Mouse (Mus musculus): Measurements from ENCODE around the gene Prpf18.
"Not testable (repeated sequence)": the region's sequence is repeated elsewhere in the genome, so short reads cannot be mapped to it uniquely, and the experiment has no call there.

Prpf18 gene

DNA sequence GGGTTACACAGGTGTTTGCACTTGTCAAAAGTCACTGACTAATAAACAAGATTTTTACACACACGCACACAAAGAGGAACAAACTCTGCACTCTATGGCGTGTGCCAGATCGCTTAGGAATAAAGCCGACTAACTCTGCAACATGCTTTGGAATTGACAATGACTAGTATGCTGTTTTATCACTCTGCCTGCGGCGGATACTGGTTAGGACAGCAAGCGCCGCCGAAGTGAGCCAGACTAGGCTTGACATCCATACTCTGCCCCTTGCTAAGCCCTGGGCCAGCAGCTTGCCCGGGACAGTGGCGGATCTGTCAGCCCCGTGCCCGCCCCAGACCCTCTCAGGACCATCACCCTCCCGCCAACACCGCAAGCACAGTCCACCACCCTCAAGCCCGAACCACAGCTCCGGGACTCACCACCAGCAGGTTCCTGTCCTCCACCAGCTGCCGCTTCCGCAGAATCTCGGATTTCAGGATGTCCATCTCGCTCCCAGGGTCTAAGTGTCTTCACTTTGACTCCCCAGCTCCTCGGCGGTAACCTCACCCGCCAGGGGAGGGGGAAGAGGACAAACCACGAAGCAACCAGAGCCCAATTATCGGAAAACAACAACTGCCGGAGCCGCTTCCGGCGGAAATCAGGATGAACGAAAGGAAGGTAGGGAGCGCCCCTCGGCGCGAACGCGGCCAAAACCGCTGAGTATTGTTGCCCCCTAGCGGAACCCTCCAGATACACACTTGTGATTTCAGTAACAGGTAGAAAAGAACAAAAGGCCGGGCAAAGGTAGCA is at the start of gene Prpf18:
Prpf18 (minus strand) TSS at position 614 of the 786 bp plus-strand sequence.
- peak; percentile 78 for DNase-seq (ENCODE audit: low read depth, low spot score)

DNA sequence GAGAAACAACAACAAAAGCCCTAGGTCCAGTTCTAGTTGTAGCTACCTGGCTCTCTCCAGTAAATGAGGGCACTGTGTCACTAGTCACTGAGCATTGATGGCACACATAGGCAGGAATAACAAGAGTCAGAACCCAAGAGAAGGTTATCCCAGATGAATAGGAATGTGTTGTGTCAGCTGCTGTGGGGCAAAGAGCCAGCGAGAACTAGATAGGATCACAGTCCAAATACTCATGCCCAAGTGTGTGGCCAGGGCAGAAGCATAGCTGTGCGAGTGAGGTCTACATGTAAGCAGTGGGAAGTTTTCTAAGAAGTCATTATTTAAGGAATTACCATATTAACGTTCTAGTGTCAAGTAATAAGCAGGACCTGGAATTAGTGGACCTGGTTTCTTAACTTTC is 28.0 kb upstream of the Prpf18 start:
- no peak for DNase-seq (ENCODE audit: low read depth, low spot score)

DNA sequence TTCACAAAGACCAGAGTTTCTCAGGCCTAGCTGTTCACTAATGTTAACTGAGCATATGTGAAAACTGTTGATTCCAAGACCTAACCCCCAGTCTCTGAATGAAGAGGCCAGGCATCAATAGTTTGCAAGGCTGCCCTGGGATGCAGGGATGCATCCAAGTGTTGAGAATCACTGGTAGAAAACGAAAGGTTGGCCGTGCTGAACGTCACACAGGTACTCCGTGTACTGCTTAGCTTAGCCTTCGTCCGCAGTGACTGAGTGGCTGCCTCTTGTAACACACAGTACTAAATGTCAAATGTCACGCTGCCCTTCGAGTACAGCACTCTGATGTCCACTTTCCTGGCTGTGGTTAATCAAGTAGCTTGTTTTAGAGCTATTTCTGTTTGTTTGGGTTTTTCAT is 19.7 kb upstream of the Prpf18 start:
- DNase-seq (ENCODE audit: low read depth, low spot score): no peak

DNA sequence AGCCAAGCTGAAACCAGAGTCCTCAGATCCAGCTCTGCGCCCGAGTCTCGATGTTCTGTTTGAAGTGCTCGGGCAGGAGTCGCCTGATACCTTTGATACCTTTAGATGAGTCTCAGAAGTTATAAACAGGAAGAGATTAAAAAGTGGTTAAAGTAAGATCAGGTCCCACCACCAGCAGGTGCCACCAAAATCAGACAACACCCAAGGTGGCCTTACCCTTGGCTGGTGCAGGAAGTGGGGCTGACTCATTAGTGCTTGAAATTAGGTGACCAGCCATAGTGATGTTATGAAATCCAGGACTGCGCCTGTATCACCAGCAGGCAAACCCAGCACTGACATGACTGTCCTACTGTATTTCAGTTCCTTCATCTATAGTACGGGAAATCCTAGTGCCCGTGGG is 17.8 kb upstream of the Prpf18 start:
- DNase-seq (ENCODE audit: low read depth, low spot score): no peak

DNA sequence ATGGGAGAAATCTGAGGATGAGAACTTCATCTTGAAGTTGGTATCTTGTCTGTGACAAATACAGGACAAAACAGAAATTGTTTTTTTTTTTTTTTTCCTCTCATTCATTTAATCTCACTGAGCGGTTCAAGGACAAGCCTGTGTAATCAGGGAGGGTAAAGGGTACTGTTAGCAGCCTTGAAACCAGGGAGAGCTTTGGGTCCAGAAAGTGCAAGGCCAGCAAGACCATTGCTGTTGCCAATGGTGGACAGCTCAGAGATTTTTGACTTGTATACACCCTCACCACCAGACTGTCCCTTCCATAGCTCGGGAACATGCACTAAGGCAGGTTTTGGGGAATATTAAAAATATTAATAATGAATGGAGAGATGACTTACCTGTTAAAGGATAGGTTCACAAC is 16.7 kb upstream of the Prpf18 start:
- no peak for DNase-seq (ENCODE audit: low read depth, low spot score)

DNA sequence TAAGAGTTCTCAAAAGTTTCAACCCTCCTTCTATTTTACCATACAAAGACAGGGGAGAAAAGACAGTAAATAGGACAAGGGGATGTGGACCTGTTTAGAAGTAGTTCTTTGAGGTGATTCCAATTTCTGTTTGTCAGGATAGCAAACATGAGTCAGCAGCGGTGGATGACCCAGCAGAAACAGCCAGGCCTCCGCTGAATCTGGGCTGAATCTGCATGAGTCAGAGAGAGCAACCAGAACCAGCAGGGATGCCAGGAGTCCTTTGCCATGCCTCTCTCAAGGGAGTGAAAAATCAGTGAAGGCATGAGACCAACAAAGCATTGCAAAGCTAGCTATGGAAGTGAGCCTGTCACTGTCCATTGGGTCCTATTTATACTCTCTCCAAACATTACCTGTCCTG is 8.8 kb upstream of the Prpf18 start:
- DNase-seq (ENCODE audit: low read depth, low spot score): no peak

DNA sequence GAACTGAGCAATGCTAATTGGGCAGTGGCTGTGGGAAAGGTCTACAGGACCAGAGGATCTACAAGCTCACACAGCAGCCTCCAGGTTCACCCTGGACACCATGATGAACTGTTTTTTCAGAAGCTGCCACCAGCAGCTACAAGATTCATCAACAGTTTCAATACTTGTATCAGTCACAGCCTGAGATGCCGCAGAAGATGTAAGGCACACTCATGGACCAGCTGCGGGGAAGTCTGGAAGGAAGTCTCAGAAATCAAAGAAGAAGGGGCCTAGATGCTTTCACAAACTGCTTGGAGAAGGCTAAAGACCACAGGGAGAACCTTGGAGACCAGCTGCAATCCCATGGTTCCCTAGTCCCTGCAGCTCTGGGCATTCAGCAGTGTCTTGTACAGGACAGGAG is 2.3 kb downstream of the Prpf18 start:
- DNase-seq (ENCODE audit: low read depth, low spot score): no peak

DNA sequence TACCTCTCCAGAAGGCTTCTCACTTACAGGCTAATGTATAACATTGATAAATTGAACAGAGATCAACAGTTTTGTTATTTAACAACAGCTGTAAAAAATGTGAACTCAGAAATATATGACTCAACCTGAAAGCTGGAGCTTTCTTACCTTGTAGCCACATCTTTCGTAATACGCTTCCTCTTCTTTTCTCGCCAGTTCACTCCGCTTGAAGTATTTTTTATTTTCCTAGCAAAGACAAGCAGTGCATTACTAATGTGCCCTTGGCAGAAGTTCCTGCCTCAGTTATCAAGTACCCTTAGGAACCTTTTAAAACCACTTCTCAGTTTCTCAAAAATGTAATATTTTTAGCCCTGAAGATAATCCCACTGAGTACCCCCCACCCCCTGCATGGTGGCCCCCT is 3.8 kb downstream of the Prpf18 start:
- DNase-seq (ENCODE audit: low read depth, low spot score): no peak

DNA sequence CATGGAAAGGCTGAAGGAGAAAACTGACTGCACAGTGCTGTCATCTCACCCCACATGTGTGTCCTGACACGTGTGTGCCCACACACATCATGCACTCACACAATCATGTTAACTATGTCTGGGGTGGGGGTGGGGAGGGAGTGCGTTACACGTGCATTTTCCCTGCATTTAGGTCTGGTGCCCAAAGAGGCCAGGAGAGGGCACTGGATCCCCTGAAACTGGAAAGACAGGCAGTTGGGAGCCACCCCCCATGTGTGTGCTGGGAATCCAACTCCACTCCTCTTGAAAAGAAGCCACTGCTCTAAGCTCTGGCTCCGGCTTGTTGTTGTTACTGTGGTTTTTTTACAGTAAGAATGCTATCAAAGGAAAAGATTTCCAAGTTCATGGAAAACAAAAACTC is 6.8 kb downstream of the Prpf18 start:
- no peak for DNase-seq (ENCODE audit: low read depth, low spot score)

DNA sequence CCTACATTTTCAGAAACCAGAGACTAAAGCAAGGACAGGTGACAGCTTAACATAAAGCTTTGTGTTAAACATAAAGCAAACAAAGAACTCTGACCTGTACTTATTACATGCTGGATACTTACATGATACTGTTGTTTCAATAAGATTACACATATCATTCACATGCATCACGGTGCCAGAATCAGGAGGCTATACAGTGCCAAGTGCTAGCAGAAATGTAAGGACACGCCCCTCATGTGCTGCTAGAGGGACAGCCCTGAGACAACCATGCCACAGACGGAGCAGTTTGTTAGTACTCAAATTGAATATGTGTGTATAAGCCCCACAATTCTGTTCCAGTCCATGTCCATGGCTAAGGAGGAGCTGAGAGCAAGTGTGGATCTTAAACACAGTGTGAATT is 13.7 kb downstream of the Prpf18 start:
- DNase-seq (ENCODE audit: low read depth, low spot score): no peak

DNA sequence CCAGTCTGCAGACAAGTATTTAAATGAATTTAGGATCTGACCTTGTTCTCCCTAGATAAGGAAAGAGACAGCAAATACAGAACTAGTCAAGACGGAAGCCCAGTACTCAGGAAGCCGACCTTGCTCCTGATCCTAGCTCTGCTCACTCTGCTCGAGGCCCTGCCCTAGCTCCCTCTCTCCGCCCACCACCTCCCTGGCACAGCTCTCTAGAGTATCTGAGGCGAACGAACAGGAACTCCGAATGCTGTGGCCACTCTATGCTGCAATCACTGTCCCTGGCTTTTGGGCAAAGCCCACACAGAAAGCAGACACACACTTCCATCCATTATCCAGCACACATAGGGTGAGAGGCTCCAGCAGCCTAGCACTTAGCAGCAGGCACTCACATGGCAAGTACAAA is 15.3 kb downstream of the Prpf18 start:
- no peak for DNase-seq (ENCODE audit: low read depth, low spot score)

DNA sequence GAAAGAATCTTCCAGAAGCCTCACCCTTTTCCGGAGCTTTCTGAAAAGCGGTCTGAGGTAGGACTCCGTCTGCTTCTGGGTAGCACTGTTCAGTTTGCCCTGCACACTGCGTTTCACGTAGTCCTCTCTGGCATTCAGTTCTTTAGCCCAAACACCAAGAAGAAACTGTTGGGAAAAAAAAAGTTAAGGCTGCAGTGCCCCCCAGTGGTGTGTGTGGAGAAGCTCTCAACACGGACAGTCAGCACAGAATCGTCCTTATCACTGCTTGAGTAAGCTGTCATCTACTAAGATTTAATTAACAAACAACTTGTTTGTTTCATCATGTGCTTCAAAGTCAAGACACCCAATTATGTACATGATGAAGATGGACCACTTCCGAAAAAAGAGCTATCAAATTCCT is 16.1 kb downstream of the Prpf18 start:
- no peak for DNase-seq (ENCODE audit: low read depth, low spot score)

DNA sequence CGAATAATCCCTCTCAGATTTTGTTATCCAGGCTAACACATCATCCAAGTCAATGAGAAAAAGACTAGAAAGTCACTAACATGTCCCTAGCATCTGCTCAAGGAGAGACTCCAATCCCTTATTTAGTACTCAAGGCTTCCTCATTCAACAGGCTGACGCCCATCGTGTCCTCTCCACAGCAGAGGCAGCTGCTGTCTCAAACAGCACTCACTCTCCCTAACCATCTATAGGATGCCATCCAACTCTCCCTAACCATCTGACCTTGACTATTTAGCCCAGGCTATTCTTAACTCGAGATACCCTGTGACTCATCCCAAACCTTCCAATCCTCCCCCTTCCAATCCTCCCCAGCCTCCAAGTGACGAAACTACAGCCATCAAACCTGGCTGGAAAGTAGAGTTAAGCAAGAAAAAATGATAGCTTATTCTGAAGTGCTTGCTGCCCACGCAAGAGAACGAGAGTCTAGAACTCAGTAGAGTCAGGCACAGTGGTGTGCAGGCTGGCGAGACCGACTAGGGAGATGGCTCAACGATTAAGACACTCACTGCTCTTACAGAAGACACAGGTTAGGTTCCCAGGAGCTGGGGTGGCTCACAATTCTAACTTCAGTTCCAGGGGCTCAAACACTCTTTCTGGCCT is 21.6 kb downstream of the Prpf18 start:
- no peak for DNase-seq (ENCODE audit: low read depth, low spot score)

DNA sequence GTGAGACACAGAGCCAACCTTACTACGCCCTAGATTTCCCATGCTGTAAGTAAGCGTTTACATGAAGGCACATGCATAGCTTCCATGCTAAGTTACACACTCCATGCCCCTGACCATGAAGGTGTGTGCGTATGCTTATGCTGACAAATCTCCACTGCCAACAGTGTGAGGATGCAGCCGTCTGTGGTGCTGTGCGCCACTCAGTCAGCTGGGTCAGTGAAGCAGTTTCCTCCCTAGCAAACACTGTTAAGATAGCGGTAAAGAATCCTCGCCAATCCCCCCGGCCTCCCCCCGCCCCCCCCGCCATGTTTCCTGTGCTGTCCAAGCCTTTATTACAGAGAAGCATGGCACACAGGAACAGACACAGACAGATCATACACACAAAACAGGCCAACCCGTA is 22.4 kb downstream of the Prpf18 start:
- no peak for DNase-seq (ENCODE audit: low read depth, low spot score)

DNA sequence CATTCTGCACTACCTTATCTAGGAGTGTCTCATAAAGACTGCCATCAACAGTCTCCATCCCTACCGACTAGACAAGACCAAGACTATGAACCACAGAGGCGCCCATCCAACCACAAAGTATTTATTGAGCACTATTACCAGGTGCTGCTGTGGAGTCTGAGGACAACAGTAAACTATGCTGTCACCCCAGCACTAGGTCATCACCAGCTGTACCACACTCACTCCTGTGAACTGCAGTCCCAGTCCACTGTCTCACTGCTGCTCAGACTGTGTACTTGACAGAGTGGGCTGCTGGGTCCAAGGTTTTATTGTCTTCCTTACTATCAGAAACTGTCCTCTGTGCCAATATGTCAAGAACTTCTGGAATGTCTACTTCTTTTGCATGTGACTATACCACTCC is 23.0 kb downstream of the Prpf18 start:
- DNase-seq (ENCODE audit: low read depth, low spot score): no peak

DNA sequence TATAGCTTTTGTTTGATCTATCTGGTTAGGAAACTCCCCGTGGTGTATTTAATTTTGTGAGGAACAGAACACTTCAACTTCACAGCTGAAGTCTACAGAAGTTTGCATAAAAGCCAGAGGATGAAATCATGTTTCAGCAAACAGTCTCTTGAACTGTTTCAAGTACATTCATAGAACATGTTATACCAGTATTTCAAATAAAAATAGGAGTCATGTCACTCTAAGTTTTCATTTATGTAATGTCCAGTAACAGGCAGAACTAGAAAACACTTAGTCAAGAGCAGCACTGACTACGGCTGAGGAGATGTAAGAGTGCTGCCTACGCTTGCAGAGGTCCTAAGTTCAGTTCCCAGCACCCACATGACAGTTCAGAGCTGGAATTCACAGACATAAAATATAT is 25.0 kb downstream of the Prpf18 start:
- no peak for DNase-seq (ENCODE audit: low read depth, low spot score)

DNA sequence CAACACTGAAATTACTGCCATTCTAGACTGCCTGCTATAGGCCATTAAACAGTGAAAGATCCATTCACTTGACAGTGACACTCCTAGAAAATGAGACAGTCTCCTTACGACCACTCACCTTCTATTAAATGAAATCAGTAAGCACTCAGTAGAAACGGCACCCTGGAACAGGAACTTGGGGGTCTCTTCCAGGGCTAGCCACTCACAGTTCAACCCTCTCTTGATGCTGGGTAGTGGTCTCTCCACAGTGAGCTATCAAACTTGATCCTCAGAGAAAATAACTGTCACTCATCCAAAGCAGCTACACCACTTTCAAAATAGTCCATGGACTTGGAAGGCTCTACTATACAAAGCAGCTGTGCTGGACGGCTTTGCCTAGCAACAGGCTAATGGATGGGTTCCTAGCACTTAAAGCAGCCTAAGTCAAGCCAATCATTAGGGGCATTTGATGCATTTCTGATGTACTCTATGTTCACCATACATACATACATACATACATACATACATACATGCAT is 30.4 kb downstream of the Prpf18 start:
- DNase-seq (ENCODE audit: low read depth, low spot score): no peak

DNA sequence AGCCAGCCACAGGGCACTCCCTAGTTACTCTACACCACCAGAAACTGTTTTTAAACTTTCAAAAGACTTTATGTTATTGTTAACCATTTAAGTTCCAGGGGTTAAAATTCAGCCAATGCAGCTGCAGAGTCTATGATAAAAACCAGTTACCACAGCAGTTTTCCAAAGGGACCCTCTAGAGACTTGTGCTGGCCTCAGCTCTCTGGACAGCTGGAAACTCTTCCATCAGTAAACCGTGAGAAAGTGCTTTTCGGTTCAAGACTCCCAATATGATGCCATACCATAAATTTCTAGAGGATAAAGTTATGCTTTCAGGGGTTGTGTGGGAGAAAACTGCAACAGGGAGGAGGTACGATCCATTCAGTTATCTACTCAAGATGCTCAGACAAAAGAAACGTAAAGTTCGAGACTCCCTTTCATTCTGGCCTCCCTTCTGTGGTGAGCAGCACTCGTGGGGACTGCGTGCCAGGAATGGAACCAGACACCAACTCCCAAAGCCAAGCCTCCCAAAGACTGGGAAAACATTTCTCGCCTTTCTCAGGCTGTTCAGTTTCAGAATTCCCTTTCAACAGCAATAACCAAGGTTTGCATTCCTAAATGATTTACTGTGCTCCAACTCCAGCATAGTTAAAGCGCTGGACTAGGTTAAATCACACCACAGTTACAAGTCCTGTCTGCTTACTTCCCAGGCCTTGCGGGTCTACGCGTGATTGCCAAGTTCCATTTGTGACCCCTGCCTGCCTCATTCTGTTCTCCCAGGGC is 31.1 kb downstream of the Prpf18 start:
- no peak for DNase-seq (ENCODE audit: low read depth, low spot score)

DNA sequence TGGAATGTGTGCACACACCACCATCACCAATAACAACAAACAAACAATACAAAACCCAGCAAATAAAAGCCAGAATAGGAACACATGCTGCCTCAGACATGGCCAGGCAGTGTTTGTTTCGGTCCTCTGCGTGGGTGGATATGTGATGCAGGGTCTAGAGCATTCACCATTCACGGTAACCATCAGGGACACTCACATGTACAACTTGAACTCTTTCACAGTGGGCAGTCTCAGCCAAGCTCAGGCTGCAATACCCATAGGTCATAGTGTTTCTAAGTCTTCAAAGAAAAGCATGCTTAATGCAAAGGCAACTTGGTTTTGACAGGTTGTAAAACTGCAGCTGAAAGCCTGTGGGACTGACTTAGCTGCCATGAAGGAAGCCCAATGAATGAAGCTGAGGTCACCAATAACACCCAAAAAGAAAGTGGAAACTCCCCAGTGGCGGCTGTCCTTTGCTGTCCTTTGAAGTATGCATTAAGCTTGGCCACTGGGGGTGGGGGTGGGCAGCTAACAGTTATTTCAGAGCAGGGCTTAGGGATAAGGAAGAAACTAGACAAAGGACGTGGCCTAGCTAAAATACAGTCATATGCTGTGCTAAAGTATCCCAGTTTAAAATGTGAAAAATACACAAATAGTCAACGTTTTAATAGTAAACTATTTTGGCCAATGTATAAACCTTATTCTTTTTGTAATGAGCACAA is 31.9 kb downstream of the Prpf18 start:
- no peak for DNase-seq (ENCODE audit: low read depth, low spot score)

DNA sequence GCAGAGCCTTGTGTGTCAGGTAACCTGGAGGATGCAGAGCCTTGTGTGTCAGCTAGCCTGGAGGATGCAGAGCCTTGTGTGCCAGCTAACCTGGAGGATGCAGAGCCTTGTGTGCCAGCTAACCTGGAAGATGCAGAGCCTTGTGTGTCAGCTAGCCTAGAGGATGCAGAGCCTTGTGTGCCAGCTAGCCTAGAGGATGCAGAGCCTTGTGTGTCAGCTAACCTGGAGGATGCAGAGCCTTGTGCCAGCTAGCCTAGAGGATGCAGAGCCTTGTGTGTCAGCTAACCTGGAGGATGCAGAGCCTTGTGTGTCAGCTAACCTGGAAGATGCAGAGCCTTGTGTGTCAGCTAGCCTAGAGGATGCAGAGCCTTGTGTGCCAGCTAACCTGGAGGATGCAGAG is 32.8 kb downstream of the Prpf18 start:
- DNase-seq (ENCODE audit: low read depth, low spot score): not testable (repeated sequence)

DNA sequence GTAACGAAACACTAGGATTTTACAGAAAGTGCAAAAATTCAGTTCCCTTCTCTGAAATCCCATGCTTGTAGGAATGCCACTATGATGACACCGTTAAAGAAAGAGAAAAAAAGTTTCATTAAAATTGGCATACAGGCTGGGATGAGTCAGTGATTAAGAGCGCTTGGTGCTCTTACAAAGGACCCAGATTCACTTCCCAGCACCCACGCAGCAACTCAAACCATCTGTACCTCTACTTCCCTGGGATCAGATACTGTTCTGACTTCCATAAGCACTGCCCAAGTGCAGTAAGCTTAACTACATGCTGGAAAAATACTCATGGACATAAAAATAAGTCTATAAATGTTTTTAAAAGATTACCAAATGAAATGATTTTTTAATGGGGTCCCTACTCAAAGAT is 34.9 kb downstream of the Prpf18 start:
- DNase-seq (ENCODE audit: low read depth, low spot score): no peak

DNA sequence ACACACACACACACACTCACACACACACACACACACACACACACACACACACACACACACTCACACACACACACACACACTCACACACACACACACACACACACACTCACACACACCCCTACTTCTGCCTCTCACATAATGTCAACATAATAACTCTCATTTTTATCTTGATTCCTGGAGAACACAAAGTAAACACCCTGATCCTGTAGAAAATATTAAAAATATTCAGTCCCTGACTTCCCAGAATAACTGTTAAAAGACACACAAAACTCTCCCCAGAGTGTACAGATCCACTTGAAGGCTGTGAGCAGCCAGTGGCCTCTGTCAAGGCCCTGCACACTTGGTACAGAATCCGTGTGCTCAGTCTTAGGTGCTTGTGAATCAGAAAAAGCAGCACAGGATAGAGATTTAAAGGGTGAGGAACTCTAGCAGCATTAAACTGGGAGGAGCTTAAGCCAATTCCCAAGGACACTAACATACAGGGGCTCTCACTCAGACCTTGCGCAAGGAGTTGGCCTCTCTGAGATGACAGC is 36.8 kb downstream of the Prpf18 start:
- no peak for DNase-seq (ENCODE audit: low read depth, low spot score)
